Mouse (Mus musculus) T-helper 17 cell (primary cell): ENCODE measurements at regions not wholly inside any gene's neighbourhood (a gene's known extent, or its start where the extent isn't known, plus 50 kb on each side); places are given as distances from the start of the nearest gene placed in this dataset.

ENCODE experiments used
- in situ Hi-C, 2 experiments: fragments of 300-600 bp; cut with MboI, MseI; formaldehyde crosslinking; loops; 1 replicate in 1 of 2; 2 replicates in 1 of 2; pipeline ENCODE4 v1.15.1; 2025; ENCODE audit warnings: high pct_unique_total_duplicates in 2 of 2

DNA sequence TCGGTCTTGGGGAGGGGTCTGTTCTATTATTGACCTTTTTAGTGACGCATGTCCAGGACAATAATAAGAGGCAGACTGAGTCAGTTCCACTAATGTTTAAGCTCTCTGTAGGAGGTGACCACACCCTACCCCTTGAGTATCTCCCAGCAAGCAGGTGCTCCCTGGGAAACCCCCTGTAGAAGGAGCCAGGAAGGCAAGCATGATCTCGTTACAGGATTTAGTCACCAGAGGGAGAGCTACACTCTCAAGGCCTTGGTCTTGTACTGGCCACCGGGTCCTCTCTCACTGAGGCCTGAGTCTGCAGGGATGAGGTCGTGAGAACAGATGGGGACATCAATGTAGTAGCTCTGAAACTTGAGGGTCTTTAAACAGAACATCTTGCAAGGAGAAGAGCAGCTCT lies 55.3 kb upstream of the Ccnd2 start:
- in situ Hi-C loops: no loop called here

- in situ Hi-C loops: loop anchor here in 1 of 2 experiments (5.0 kb wide), 1 partner anchor 59 kb away; no protein-coding TSS in a partner anchor
Measured at GRCm38 (mm10) chr6:127213355-127213754, 61.4 kb upstream of the Ccnd2 start.

GRCm38 (mm10) chr6:127215915-127216314 lies 63.9 kb upstream of the Ccnd2 start:
- in situ Hi-C loops: no loop called here

DNA sequence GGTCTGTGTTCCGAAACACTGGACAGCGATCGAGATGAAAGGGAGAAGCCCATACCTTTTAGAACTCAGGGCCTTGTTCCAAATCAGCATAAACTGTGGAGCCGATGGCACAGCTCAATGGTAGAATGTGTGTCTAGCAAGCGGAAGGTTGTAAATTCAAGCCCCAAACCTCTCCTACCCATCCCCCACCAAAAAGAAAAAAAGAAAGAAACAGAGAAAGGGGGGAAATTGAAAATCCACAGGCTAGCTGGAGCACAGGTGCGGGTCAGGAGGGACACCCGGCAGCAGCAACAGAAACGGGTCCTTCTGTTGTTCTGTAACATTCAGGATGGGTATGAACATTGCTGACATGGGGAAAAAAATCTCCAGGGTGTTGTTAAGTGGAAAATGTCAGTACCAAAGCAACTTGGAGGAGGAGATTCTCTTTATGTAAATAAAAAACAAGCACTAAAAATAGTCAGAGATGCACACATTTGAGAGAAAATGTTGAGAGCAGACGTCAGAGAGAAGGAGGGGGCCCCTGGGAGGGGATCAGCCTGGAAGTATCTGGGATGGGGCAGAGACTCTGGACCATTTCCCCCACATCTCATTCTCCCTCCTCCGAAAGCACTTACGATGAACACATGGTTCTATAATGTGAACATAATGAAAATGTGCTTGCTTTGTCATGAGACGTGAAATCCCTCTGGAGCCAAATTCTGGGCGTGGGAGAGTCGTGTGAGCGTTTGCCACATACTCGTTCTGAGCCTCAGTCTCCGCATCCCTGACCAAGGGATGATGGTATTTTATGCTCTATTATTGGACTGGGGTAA lies 66.8 kb upstream of the Ccnd2 start:
- in situ Hi-C loops: no loop called here

DNA sequence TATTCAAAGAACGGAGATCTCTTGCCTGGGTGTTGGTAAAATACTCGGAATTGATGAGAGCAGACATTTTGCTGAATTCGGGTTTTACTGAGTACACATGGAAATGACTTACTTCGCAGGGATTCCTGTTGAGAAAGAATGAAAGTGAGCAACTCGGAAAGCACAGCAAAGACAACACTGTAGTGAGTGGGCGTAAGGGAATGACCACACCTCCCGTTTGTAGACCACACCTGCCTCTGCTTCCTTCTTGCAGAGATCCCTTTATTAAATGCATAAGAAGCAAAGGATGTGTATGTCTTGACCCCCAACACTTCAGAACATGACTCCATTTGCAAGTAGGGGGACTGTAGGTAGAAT lies 67.4 kb upstream of the Ccnd2 start:
- in situ Hi-C loops: no loop called here

GRCm38 (mm10) chr6:127226242-127226983 lies 74.4 kb upstream of the Ccnd2 start:
- in situ Hi-C loops: no loop called here

DNA sequence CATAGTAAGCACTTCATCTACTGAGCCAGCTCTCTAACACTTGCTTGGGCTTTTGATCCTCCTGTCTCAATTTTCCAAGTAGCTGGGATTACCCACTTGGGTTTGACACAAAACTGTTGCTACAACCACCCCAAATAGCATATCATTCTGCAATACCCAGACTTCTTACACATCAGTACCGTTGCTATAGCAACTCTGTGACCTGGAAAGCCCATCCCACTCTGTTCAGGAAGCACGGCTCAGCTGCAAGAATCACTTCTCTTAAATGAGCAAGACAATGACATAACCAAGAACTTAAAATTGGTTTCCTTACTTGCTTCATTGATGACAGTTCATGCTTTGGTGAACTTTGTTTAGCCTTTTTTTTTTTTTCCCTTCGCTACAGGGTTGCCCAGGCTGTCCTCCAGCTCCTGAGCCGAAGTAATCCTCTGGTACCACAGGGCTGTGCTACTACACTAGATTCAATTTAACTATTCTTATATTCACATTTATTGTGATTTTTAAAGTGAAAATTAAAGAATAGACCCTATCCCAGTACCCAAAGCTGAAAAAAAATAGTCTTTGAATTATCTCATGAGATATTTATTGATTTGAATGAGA lies 84.6 kb upstream of the Ccnd2 start:
- in situ Hi-C loops: no loop called here

DNA sequence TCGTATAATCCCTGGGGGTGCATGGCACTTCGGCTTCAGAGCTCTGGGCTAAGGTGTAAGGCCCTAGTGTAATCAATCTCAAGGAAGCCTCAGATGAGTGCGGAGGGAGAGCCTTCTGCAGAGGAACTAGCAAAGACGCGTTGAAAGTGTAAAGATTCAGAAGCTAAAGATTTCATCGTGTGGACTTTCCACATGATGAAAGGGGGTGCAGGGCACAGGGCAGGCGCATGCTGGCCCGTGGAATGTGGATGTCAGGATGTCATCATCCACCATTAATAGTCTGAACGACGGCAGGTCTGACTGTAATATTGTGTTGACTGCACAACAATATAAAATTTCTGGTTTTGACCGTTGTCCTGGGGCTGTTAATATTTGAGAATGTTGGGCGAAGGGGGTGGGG lies 85.2 kb upstream of the Ccnd2 start:
- in situ Hi-C loops: no loop called here

DNA sequence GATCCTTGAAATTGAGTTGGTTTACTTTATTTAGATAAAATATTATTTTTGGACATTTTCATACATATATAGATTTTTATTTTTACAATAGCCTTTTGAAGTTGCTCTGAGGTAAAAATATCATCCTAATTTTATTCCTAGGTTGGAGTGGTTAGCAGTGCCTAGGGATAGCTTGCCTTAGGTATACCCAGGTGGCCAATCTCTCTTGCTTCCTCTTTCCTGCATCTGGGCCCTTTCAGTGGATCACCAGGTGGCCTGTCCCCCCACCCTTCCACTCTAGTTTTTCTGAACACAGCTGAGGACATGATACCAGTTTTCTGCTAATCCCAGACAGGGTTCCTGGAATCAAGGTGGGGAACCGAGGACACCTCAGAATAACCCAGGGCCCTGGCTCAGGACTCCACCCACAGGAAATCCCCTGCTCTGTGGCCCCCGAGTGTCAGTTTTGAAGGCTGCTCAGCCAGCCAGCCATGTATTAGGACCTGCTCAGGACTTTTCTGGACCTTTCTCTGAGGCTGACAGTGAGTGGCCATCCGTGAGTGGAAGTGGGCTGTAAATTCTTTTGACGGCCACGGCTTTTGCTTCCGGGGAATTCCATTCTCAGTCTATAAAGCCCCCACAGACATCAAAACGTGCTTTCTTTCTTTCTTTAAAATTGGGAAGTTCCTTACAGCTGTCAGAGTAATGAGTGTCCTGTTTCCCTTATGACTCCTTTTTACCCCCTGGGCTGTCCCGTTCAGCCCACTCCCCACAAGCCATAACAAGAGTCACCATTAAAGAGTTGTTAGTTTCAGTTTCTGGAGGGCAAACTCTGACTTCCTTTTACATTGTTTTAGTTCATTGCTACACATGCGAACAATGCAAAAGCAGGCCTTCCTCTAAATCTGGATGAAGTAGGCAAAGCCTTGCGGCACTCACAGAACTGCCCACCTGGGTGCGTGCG lies 87.8 kb upstream of the Ccnd2 start:
- in situ Hi-C loops: loop anchor here in 1 of 2 experiments (10.0 kb wide), 2 partner anchors 95 to 1995 kb away; no protein-coding TSS in a partner anchor

- in situ Hi-C loops: loop anchor here in 1 of 2 experiments (10.0 kb wide), 2 partner anchors 96 to 1994 kb away; no protein-coding TSS in a partner anchor
Measured at GRCm38 (mm10) chr6:127240472-127241375, 88.7 kb upstream of the Ccnd2 start.

DNA sequence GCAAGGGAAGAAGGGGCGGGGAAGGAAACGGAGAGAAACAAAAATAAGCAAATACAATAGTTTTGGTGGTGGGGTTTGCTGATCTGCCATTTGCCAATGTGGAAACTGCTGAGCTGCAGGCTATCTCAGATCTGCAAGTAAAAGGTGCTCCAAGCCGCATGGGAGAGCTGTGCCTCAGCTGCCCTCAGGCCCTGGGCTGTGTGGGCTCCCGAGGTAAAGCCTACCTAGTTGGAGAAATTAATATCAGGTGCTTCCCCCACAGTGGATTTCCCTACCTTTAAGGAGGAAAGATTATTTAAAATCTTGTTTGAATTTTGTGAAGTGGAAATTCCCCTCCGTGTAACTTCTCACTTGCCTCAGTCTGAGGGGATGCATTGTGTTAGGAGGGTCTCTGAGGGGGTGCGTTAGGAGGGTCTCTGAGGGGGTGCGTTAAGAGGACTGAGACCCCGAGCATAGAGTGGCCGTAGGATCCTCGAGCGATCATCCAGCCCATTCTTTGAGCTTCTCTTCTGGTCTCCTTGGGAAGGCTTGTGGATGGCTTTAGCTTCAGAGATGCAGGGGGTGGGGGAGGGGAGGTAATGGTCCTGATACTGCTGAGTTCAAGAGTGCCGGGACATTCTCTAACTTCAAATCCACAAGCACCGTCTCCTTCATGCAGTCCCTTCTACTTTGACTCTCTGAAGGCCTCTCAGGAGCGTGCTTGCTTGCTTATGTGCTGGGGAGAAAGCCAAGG lies 89.9 kb upstream of the Ccnd2 start:
- in situ Hi-C loops: loop anchor here in 1 of 2 experiments (10.0 kb wide), 2 partner anchors 97 to 1993 kb away; no protein-coding TSS in a partner anchor

- in situ Hi-C loops: loop anchor here in 1 of 2 experiments (10.0 kb wide), 2 partner anchors 98 to 1992 kb away; no protein-coding TSS in a partner anchor
Measured at GRCm38 (mm10) chr6:127243032-127243431, 91.0 kb upstream of the Ccnd2 start.

DNA sequence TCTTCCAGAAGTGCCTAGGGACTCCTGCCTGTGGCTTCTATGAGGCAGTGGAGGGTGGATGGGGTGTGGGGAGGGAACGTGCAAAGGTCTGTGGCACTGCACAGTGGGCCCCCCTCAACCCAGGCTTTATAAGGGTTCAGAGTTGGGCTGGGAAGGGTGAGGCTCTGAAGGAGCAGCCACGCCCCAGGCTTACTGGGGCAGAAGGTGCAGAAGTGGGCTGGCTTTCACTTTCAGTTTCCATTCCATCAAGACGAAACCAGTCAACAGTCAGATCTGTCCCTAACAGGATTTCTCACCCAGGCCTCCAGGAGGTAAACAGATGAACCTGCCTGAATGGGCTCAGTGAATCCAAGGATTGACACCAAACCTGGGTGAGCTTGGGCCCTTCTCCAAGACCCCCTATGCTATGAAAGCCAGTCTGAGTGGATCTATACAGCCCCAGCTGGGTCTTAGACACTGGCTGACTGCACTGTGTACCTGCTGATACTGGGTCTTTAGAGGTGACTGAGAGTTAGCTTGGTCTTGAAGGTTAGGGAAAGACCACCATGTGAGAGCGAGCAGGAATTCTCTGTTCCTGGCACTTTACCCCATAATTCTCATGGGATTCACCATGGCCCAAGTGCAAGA lies 93.9 kb upstream of the Ccnd2 start:
- in situ Hi-C loops: loop anchor here in 1 of 2 experiments (10.0 kb wide), 2 partner anchors 101 to 1989 kb away; no protein-coding TSS in a partner anchor

DNA sequence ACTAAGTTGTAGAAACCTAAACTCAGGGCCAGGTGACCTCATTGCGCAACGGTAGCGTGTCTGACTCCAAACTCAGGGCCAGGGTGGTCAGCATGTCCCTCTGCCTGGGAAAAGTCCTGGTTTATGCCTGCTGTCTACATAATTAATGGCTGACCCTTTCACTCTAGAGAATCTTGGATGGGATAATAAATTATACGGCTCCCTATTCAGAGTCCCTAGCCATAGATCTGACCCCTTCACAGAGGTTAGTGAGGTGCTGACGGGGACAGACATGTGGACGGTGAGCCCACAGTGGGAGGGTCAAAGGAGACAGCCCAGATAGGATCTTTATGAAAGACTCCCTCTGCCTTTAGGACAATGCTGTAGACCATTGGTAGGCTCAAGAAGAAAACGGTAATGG lies 94.7 kb upstream of the Ccnd2 start:
- in situ Hi-C loops: loop anchor here in 1 of 2 experiments (10.0 kb wide), 2 partner anchors 102 to 1988 kb away; no protein-coding TSS in a partner anchor

DNA sequence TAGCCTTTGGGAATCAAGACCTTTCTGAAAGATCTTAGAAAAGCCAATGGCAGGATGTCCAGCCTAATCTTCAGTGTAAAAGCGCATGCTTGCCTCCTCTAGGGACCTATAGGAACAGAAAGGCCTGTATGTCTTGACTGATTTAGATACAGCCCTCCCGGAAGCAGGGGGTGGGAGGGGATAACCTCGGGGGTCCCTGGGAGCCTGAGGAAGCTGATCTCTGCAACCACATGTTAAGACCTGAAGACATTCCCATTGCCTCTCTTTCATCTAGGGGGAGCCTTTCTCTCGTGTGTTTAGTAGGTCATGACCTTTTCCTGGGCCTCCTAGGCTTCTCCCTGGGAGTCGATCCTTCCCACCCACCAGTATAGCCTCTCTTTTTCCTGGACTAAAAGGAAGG lies 95.3 kb upstream of the Ccnd2 start:
- in situ Hi-C loops: loop anchor here in 1 of 2 experiments (10.0 kb wide), 2 partner anchors 103 to 1987 kb away; no protein-coding TSS in a partner anchor

- in situ Hi-C loops: loop anchor here in 1 of 2 experiments (25.0 kb wide), 1 partner anchor 1587 kb away; the partner anchor contains the start of genes Gm44511 and Klrb1b
Measured at GRCm38 (mm10) chr6:127250181-127250873, 98.3 kb upstream of the Ccnd2 start.

DNA sequence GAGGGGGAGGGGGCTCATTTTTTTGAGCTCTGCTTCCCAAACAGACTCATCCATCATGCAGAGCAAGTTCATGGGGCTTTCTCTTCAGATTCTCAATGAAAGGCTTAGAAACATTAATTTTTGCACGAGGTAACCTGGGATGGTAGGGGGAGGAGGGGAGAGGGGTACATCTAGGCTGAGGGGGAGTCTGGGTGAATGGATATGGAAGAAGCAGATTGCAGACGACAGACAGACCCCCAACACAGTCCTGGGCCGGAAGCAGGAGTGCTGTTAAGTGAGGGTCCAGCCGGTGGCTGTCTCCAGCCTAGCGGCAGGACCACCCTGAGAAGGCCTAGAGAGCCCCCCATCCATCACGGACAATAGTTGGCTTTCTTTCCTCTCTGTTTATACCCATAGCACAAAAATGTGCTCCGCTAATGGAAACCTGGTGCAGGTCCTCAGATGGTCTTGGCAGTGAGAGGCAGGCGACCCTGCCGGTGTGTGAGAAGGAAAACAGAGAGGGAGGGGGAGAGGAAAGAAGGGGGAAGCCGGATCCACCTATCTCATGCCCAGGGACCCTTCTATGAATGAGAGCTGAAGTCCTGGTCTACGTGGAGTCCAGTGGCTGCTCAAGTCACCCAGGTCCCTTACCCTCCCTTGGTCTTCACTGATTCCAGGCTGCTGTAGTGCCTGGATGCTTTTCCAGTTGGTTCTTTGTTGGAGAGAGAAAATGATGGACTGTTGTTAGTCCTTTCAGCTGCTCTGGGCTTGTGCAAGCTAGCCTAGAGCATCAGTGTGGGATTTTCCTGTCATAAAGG lies 99.1 kb upstream of the Ccnd2 start:
- in situ Hi-C loops: loop anchor here in 1 of 2 experiments (25.0 kb wide), 1 partner anchor 1586 kb away; the partner anchor contains the start of genes Gm44511 and Klrb1b
